ENCODE assay signal across 8 mouse cellular contexts in genomic region chr1:134406414-134406771, GRCm38 (mm10). TPM values are rescaled to one million over a fixed set of nuclear protein-coding genes. Genes with fewer than 3 reads are reported as not detected.
DNase-seq lines count a peak whose midpoint lies in the region; ATAC-seq lines count a peak whose summit lies in the region.

No protein-coding gene starts in this region.

- H3K9ac ChIP-seq in kidney, embryonic 14.5 days (ENCODE audit: low read depth, low read length), result peak overlapping the region; percentile 56
- peak overlapping the region; percentile 78 for H3K9ac ChIP-seq in hindbrain, embryonic 13.5 days
- H3K9ac ChIP-seq in midbrain, embryonic 14.5 days (replicated peaks; ENCODE audit: low read length), result peak overlapping the region; percentile 65

- peak overlapping the region; percentile 59 for H3K4me3 ChIP-seq in kidney, embryonic 14.5 days (ENCODE audit: low read length)
- H3K4me3 ChIP-seq in hindbrain, embryonic 13.5 days, result peak overlapping the region; percentile 75
- H3K4me3 ChIP-seq in midbrain, embryonic 14.5 days (replicated peaks; ENCODE audit: low read depth, low read length), result peak overlapping the region; percentile 70

- H3K9me3 ChIP-seq in kidney, embryonic 14.5 days (ENCODE audit: control insufficient read depth, low read length), result no peaks in the 10 kb centered on the region
- H3K9me3 ChIP-seq in hindbrain, embryonic 13.5 days, result no peaks in the 10 kb centered on the region
- H3K9me3 ChIP-seq in midbrain, embryonic 14.5 days (ENCODE audit: control insufficient read depth, low read length), result no peaks in the 10 kb centered on the region

- peaks cover 13% of the 10 kb centered on the region for H3K4me1 ChIP-seq in kidney, embryonic 14.5 days (ENCODE audit: control insufficient read depth, insufficient read depth, low read length)
- peaks cover 10% of the 10 kb centered on the region; the same call in 1 of the 2 replicates for H3K4me1 ChIP-seq in hindbrain, embryonic 13.5 days (replicated peaks)
- 0 out of 2 replicates have a peak, but pooled peaks cover 4% of the 10 kb centered on the region for H3K4me1 ChIP-seq in midbrain, embryonic 14.5 days (ENCODE audit: control insufficient read depth, insufficient read depth, low read length)

- peak overlapping the region; percentile 72; the same call in 1 of the 2 replicates for H3K27ac ChIP-seq in kidney, embryonic 14.5 days (ENCODE audit: low read depth, low read length)
- no peak overlapping the region for H3K27ac ChIP-seq in hindbrain, embryonic 13.5 days
- H3K27ac ChIP-seq in midbrain, embryonic 14.5 days (replicated peaks; ENCODE audit: low read depth, low read length), result no peak overlapping the region

- WGBS in kidney, embryonic 14.5 days, result 33% methylated on average over 8 of the region's 8 CpGs
- WGBS in hindbrain, embryonic 13.5 days, result 38% methylated on average over 8 of the region's 8 CpGs
- WGBS in midbrain, embryonic 14.5 days, result 34% methylated on average over 8 of the region's 8 CpGs

- peaks cover 25% of the 10 kb centered on the region; the same call in 1 of the 2 replicates for H3K36me3 ChIP-seq in kidney, embryonic 14.5 days (ENCODE audit: control insufficient read depth, insufficient read depth, low read length)
- H3K36me3 ChIP-seq in hindbrain, embryonic 13.5 days, result peaks cover 21% of the 10 kb centered on the region
- H3K36me3 ChIP-seq in midbrain, embryonic 14.5 days (ENCODE audit: control insufficient read depth, insufficient read depth, low read length), result 0 out of 2 replicates have a peak, but pooled peaks cover 10% of the 10 kb centered on the region

- 0 out of 2 replicates have a peak, but pooled peaks have one; percentile 21 for ATAC-seq in kidney, embryonic 14.5 days (ENCODE audit: low FRiP score, low TSS enrichment)
- peak; percentile 39; the same call in 1 of the 2 replicates for ATAC-seq in hindbrain, embryonic 13.5 days (ENCODE audit: low FRiP score)
- no peak for ATAC-seq in midbrain, embryonic 14.5 days (ENCODE audit: low FRiP score, low TSS enrichment)
- no peak for ATAC-seq in cerebellum, adult (ENCODE audit: insufficient number of reproducible peaks, low FRiP score, low TSS enrichment)

- H3K4me2 ChIP-seq in kidney, embryonic 14.5 days (replicated peaks; ENCODE audit: low read depth, low read length), result peak overlapping the region; percentile 74
- peak overlapping the region; percentile 80 for H3K4me2 ChIP-seq in hindbrain, embryonic 13.5 days
- peak overlapping the region; percentile 75 for H3K4me2 ChIP-seq in midbrain, embryonic 14.5 days (ENCODE audit: low read length)

- DNase-seq in kidney, adult 11 months, result no peak
- peak; percentile 70 for DNase-seq in Muller cell, postnatal 12 days (ENCODE audit: inconsistent ontology term)
- DNase-seq in midbrain, embryonic 14.5 days, result no peak
- no peak for DNase-seq in right cerebral cortex, adult 2 months (ENCODE audit: low spot score in 2 of 2)
- DNase-seq in yolk sac, embryonic 10.5 days (ENCODE audit: low spot score), result no peak

- no peaks in the 10 kb centered on the region for H3K27me3 ChIP-seq in kidney, embryonic 14.5 days (ENCODE audit: control insufficient read depth, insufficient read depth, low read length)
- H3K27me3 ChIP-seq in hindbrain, embryonic 13.5 days, result no peaks in the 10 kb centered on the region
- H3K27me3 ChIP-seq in midbrain, embryonic 14.5 days (ENCODE audit: control insufficient read depth, insufficient read depth, low read length), result no peaks in the 10 kb centered on the region

RNA-seq across cellular contexts. Expression of gene Cyb5r1, which starts 1.0 kb away (rescaled TPM):
- 28.4 and 36.7 TPM in 2 replicates for polyA plus RNA-seq in kidney, embryonic 14.5 days (2014; fragmentation: Nextera tagmentation; extraction: Ambion mirVana)
- polyA plus RNA-seq in hindbrain, embryonic 13.5 days (2015; fragmentation: Nextera tagmentation; extraction: Ambion mirVana), result 19.0 and 19.9 TPM in 2 replicates
- 9.0 and 9.2 TPM in 2 replicates for polyA plus RNA-seq in midbrain, embryonic 14.5 days (2014; fragmentation: Nextera tagmentation; extraction: Ambion mirVana)

RNA-seq across cellular contexts. Expression of gene Adipor1, which starts 8.8 kb away (rescaled TPM):
- polyA plus RNA-seq in kidney, embryonic 14.5 days (2014; fragmentation: Nextera tagmentation; extraction: Ambion mirVana), result 77.4 and 91.3 TPM in 2 replicates
- polyA plus RNA-seq in hindbrain, embryonic 13.5 days (2015; fragmentation: Nextera tagmentation; extraction: Ambion mirVana), result 69.8 and 72.0 TPM in 2 replicates
- polyA plus RNA-seq in midbrain, embryonic 14.5 days (2014; fragmentation: Nextera tagmentation; extraction: Ambion mirVana), result 70.5 and 73.5 TPM in 2 replicates

RNA-seq across cellular contexts. Expression of gene 4933406M09Rik, which starts 20.7 kb away (rescaled TPM):
- not detected in 2 replicates for polyA plus RNA-seq in kidney, embryonic 14.5 days (2014; fragmentation: Nextera tagmentation; extraction: Ambion mirVana)
- not detected in 2 replicates for polyA plus RNA-seq in hindbrain, embryonic 13.5 days (2015; fragmentation: Nextera tagmentation; extraction: Ambion mirVana)
- polyA plus RNA-seq in midbrain, embryonic 14.5 days (2014; fragmentation: Nextera tagmentation; extraction: Ambion mirVana), result not detected in 2 replicates

RNA-seq across cellular contexts. Expression of gene Tmem183a, which starts 44.6 kb away (rescaled TPM):
- 57.0 and 91.3 TPM in 2 replicates for polyA plus RNA-seq in kidney, embryonic 14.5 days (2014; fragmentation: Nextera tagmentation; extraction: Ambion mirVana)
- 122 and 128 TPM in 2 replicates for polyA plus RNA-seq in hindbrain, embryonic 13.5 days (2015; fragmentation: Nextera tagmentation; extraction: Ambion mirVana)
- 121 and 151 TPM in 2 replicates for polyA plus RNA-seq in midbrain, embryonic 14.5 days (2014; fragmentation: Nextera tagmentation; extraction: Ambion mirVana)

RNA-seq across cellular contexts. Expression of gene Klhl12, which starts 48.9 kb away (rescaled TPM):
- 17.3 and 27.8 TPM in 2 replicates for polyA plus RNA-seq in kidney, embryonic 14.5 days (2014; fragmentation: Nextera tagmentation; extraction: Ambion mirVana)
- polyA plus RNA-seq in hindbrain, embryonic 13.5 days (2015; fragmentation: Nextera tagmentation; extraction: Ambion mirVana), result 33.2 and 35.0 TPM in 2 replicates
- 19.6 and 34.4 TPM in 2 replicates for polyA plus RNA-seq in midbrain, embryonic 14.5 days (2014; fragmentation: Nextera tagmentation; extraction: Ambion mirVana)

Comparison
In these comparisons a context has a peak if more than half of its experiments do, and no peak if none do; other contexts are left out.
1. ATAC-seq: peak in kidney, embryonic 14.5 days (single experiment) and hindbrain, embryonic 13.5 days (single experiment); none in midbrain, embryonic 14.5 days (single experiment) and cerebellum, adult (single experiment).
2. Peak in every context shown above with its lines, with median percentiles within 50 percentile points of each other: H3K4me2 ChIP-seq, H3K4me3 ChIP-seq and H3K9ac ChIP-seq.